Mouse (Mus musculus) Patski (cell line): Measurements from ENCODE around the gene Ppp1r35. TPM values are rescaled to one million over a fixed set of nuclear protein-coding genes. Genes with fewer than 3 reads are reported as not detected.

ENCODE experiments used
- ATAC-seq: fragments of 100-300 bp; one replicate; pipeline ENCODE4 v1.8.0; 2021
- CTCF ChIA-PET: fragments of 350-600 bp; sonication (Branson Sonifier 250); formaldehyde crosslinking; loops from one replicate; lab custom pipeline; 2022; ENCODE audit warnings: inconsistent platforms; lab: Charles Lee
- POLR2A ChIA-PET: fragments of 350-600 bp; sonication (Branson Sonifier 250); formaldehyde crosslinking; loops from one replicate; lab custom pipeline; 2022; ENCODE audit warnings: antibody characterized with exemption, inconsistent platforms; lab: Charles Lee
- DNase-seq: peaks from one replicate; pipeline ENCODE4 v3.0.0-alpha.2; 2011; ENCODE audit warnings: low read depth, low spot score
- H3K27me3 ChIP-seq: fragments of 371-371 bp; one replicate; pipeline ENCODE4 v1.5.1; 2021
- CTCF ChIP-seq: fragments of 100-300 bp; IDR thresholded peaks from one replicate; pipeline ENCODE4 v1.5.1; 2021
- in situ Hi-C: fragments of 300-500 bp; cut with MboI; formaldehyde crosslinking; loops from 3 replicates; pipeline ENCODE4 v1.11.1; 2018; ENCODE audit warnings: low pct_unique_long_range_greater_than_20kb, mixed read lengths
- polyA plus RNA-seq: library from polyadenylated mRNA; unstranded; gene quantifications from one replicate; pipeline ENCODE4 v1.2.3, GENCODE M21; 2021

Gene Ppp1r35
- polyA plus RNA-seq, 1 experiment from 2014 or later = 36.7 TPM

DNA sequence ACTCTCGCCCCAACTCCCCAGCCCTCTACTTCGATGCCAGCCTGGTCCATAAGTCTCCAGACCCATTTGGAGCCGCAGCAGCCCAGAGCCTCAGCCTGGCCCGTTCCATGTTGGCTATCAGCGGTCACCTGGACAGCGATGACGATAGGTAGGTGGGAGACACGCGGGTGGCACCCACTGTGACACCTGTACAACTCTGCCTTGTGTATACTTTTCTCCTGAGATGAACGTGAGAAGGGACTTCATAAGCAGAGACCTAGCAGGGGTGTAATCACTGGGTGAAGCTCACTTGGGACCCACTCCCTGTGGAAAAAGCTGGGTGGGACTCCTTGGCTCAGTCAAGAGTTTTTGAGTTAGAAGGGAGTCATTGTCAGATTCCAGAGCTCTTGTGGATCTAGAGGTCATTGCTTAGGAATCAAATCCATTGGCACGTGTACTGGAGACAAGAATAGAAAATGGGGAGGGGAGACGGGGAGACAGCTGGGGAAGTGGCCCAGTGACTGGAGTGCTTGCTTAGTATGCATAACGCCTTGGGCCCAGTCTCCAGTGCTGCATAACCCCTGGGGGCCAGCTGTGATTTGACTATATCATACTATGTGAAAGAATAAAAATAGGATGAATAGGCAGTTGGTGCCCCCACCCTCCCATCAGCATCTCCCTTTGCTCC is 27.3 kb upstream of the Ppp1r35 start:
- ChIA-PET POLR2A (interaction anchor here (0.8 kb wide), 1 partner anchor 9 kb away, joined by 3 read pairs; no protein-coding TSS in a partner anchor), CTCF (interaction anchor here (1.1 to 1.8 kb wide), 4 partner anchors 69 to 99 kb away, joined by 3 to 9 read pairs (median 4); no protein-coding TSS in a partner anchor)
- no peak for ATAC-seq
- no peak for TF ChIP-seq CTCF
- in situ Hi-C loops = no loop called here
- no peaks in the 10 kb centered on the region for H3K27me3 ChIP-seq
- no peak for DNase-seq

DNA sequence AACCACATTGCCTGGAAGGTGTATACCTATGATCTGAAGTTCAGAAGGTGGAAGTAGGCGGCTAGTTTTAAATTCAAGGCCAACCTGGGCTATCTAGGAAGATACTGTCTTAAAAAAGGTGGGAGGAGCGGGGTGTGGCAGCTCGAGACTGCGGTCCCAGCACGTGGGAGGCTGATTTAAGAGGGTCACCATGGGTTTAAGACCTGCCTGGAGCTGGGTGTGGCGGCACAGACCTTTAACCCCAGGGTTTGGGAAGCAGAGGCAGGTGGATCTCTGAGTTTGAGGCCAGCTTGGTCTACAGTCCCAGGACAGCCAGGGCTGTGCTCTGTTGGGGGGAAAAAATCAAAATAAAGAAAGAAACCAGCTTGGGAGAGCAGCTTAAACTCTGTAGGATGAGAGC is 26.7 kb upstream of the Ppp1r35 start:
- no peaks in the 10 kb centered on the region for H3K27me3 ChIP-seq
- ChIA-PET CTCF (interaction anchor here (0.8 to 1.8 kb wide), 4 partner anchors 8 to 100 kb away, joined by 3 to 4 read pairs (median 4); no protein-coding TSS in a partner anchor), POLR2A (interaction anchor here (0.8 kb wide), 1 partner anchor 10 kb away, joined by 3 read pairs; no protein-coding TSS in a partner anchor)
- no peak for TF ChIP-seq CTCF
- ATAC-seq (no peak), DNase-seq (no peak)
- in situ Hi-C loops = no loop called here

DNA sequence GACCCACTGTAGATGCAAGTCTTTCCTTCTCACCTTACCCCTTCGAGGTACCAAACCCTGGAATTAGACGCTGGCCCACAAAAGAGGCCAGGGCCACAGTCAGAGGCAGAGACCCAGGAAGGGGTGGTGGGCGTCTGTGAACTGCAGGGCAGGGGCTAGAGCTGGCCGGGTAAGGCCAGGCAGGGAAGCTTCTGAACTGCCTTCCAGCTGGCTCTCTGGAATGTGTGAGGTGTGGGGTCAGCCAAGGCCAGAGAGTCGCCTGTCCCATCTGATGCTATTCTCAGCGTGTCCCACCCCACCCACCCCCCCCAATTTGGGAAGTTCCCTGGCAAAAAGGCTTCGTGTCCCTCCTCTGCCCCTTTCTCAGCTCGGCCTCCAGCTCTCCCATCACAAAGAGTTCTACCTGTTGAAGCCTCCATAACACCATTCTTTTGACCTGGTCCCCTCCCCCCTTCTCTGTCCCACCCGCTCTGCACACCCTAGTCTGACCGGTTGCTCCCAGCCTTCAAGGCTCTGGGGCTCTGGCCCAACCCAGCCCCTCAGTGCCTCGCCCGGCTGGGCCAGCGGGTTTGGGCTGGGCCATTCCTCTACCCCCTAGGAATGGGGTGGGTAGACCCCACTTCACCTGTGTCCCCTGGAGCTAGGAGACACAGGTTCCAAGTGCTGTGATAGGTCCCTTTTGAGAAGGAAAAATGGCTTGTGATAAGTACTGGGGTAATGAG is 25.4 kb upstream of the Ppp1r35 start:
- in situ Hi-C loops = no loop called here
- CTCF ChIA-PET = interaction anchor here (1.2 to 1.8 kb wide), 2 partner anchors 96 to 101 kb away, joined by 3 to 4 read pairs; no protein-coding TSS in a partner anchor
- no peak for DNase-seq
- POLR2A ChIA-PET = no interaction called here
- ATAC-seq = no peak
- no peaks in the 10 kb centered on the region for H3K27me3 ChIP-seq
- no peak for TF ChIP-seq CTCF

DNA sequence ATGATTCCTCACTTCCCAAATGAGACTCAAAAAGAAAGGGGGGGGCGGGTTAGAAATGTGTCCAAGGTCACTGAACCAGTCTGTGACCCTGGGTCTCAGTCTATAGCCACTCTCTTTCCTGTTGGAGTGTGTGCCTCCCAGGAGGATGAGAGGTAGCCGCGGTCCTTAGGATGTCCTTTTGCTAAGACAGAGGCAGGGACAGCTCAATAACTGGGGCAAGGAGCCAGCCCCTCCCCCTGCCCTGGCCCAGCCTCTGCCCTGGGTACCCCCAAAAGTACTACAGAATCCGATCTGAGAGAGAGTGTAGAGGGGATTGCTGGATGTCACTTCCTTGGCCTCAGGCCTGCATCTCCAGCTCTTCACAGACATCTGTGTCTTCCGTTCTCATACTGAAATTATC is 23.2 kb upstream of the Ppp1r35 start:
- in situ Hi-C loops = no loop called here
- no peaks in the 10 kb centered on the region for H3K27me3 ChIP-seq
- no peak for ATAC-seq
- no peak for TF ChIP-seq CTCF
- DNase-seq = no peak
- POLR2A ChIA-PET = no interaction called here
- CTCF ChIA-PET = no interaction called here

DNA sequence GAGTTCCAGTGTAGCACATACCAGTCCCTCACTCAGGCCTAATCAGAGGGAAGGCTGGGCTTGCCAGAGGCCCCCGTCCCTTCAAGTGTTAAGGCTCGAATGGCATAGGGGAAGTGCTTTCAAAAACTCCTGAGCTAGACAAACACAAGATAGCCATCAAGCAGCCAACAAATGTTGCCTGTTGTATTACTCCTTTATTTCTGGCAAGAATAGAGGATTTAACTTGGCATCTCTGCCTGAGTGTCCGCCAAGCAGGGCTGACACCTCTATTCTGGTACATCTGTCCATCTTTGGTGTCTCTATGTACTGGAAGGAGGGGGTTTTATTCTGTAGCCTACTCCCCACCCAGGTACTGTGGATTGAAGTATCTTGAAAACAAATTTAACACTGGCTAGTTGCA is 22.5 kb upstream of the Ppp1r35 start:
- no peaks in the 10 kb centered on the region for H3K27me3 ChIP-seq
- DNase-seq = no peak
- TF ChIP-seq CTCF = no peak
- ChIA-PET CTCF (no interaction called here), POLR2A (no interaction called here)
- no peak for ATAC-seq
- in situ Hi-C loops = no loop called here

DNA sequence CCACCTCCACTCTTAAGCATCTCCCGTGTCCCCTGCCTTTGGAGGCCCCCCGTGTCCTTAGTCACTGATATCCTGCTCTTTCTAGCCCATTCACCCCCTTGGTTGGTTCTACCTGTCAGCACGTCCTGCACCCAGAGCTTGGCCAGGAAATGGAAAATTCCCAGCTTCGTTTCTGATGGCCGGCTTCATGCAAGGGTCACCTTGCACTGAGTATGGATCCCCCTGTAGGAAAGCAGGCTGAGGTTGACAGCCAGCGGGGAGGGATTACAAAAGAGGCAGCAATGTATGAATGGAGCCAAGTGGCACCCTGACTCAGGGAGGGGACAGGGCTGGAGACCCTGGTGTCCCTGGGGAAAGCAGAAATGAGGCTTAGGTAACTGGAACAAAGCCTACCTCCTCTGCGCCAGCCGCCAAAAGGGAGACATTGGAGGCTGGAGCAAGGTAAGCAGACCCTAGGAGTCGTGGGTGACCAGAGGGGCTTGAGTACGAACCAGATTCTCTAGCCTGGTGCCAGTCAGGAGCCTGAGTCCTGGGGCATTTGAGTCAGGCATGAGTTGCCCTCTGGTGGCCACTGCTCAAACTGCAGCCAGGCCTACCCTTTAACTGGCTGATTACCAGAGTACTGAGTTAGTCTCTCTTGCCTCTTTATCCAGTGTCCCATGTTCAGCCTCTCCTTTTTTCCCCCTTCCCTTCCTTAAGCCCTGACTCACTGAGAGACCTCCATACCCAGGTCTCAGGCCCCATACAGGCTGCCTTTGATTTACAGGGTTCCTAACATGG is 21.6 kb upstream of the Ppp1r35 start:
- POLR2A ChIA-PET = no interaction called here
- CTCF ChIA-PET = interaction anchor here (0.9 to 2.9 kb wide), 7 partner anchors 9 to 104 kb away, joined by 3 to 18 read pairs (median 3); no protein-coding TSS in a partner anchor
- H3K27me3 ChIP-seq = no peaks in the 10 kb centered on the region
- DNase-seq = no peak
- ATAC-seq = no peak
- peak; percentile 97 for TF ChIP-seq CTCF
- in situ Hi-C loops = no loop called here

DNA sequence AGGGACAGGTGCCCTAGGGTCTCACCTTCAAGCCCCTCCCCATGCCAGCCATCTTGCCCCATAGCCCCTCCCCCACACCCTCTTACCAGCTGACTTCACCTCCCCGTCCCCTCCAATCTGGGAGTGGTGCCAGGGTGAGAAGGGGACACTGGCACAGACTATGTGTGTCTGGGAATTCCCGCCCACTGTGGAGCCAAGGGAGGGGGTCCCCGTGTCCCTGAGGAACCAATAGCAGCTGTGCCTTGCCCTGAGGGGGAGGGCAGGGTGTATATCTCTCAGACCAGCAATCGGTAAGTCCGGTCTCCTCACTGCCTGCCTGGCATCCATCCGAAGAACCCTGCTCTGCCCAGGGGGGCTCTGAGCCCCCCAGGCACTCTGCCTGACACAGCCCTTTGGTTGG is 20.8 kb upstream of the Ppp1r35 start:
- no peak for ATAC-seq
- POLR2A ChIA-PET = interaction anchor here (2.7 kb wide), 1 partner anchor 10 kb away, joined by 18 read pairs; no protein-coding TSS in a partner anchor
- no peak for TF ChIP-seq CTCF

DNA sequence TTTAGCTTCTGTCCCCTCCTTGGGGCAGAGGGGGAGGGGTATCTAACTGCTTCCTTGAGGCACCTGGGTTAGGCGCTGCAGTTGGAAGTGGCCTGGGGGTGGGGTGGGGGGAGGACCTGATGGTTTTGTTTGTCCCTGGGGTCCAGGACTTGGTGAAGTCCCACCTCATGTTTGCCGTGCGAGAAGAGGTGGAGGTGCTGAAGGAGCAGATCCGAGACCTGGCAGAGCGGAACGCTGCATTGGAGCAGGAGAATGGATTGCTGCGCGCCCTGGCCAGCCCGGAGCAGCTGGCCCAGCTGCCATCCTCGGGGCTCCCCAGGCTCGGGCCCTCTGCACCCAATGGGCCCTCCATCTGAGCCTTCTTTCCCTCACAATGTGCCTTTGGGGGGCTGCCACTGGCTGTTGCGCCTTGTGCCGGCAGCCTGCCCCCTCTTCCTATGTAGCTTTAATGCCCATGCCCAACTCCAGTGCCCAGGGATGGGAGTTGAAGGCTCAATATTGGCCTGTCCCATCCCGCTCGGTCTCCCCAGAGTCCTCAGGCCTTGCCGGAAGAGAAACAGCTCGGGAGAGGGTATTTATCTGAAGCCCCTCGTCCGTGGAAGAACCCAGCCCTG is 19.6 kb upstream of the Ppp1r35 start:
- ATAC-seq = no peak

More for the DNA sequence above, 20.8 kb upstream of the Ppp1r35 start:
- H3K27me3 ChIP-seq = no peaks in the 10 kb centered on the region
- in situ Hi-C loops = no loop called here
- no peak for DNase-seq
- CTCF ChIA-PET = interaction anchor here (1.2 to 2.9 kb wide), 4 partner anchors 9 to 100 kb away, joined by 3 to 18 read pairs (median 10); no protein-coding TSS in a partner anchor

DNA sequence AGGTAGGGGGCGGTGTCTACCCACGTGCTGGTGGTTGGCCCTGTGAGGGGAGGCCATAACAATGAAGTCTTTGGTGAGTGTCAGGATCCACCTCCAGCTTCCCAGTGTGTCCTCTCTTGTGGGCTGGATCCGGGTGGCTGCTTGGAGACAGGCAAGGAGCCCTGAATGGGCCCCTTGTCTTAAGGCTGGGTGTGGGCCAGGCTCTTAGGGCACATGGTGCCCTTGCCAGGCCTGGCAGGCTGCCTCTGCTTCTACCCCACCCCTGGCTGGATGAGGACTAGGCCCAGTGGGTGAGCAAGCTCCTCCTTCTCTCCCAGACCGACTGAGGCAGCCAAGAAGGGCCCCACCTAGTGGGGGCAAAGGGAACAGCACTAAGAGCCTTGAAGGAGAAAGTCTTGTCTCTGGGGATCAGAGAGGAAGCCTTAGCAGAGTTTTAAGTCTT is 18.7 kb upstream of the Ppp1r35 start:
- TF ChIP-seq CTCF = peak; percentile 92
- ChIA-PET POLR2A (interaction anchor here (0.6 to 2.7 kb wide), 2 partner anchors 12 to 71 kb away, joined by 3 to 18 read pairs; no protein-coding TSS in a partner anchor), CTCF (interaction anchor here (0.7 to 3.8 kb wide), 20 partner anchors 8 to 146 kb away, joined by 3 to 26 read pairs (median 4); partner anchors contain the start of genes Pcolce and Tsc22d4)
- ATAC-seq (peak; percentile 71), DNase-seq (peak; percentile 79)
- in situ Hi-C loops = loop anchor here (5.0 kb wide), 2 partner anchors 108 to 228 kb away; partner anchors contain the start of genes Epo and Gnb2
- H3K27me3 ChIP-seq = no peaks in the 10 kb centered on the region

More for the DNA sequence above, 19.6 kb upstream of the Ppp1r35 start:
- H3K27me3 ChIP-seq = no peaks in the 10 kb centered on the region
- no peak for TF ChIP-seq CTCF
- ChIA-PET CTCF (interaction anchor here (1.3 to 3.3 kb wide), 8 partner anchors 11 to 115 kb away, joined by 3 to 18 read pairs (median 12); partner anchors contain the start of gene Tsc22d4), POLR2A (interaction anchor here (0.6 to 2.7 kb wide), 2 partner anchors 11 to 128 kb away, joined by 3 to 18 read pairs; no protein-coding TSS in a partner anchor)
- no peak for DNase-seq
- in situ Hi-C loops = no loop called here
